Mouse (Mus musculus) cerebellum, adult 2 months (tissue): ENCODE measurements around the gene Agap1.

Experiments
- CTCF ChIP-seq: fragments of 200-500 bp; IDR thresholded peaks from 2 replicates; pipeline ENCODE4 v1.5.1; 2011; ENCODE audit warnings: low read depth, mild to moderate bottlenecking, control low read depth, low read length, moderate library complexity, borderline replicate concordance; ENCODE audit not compliant: insufficient read depth
- POLR2A ChIP-seq: fragments of 200-500 bp; IDR thresholded peaks from 2 replicates; pipeline ENCODE4 v1.6.1; 2011; ENCODE audit warnings: low read length, control low read depth, borderline replicate concordance; ENCODE audit not compliant: insufficient read depth

DNA sequence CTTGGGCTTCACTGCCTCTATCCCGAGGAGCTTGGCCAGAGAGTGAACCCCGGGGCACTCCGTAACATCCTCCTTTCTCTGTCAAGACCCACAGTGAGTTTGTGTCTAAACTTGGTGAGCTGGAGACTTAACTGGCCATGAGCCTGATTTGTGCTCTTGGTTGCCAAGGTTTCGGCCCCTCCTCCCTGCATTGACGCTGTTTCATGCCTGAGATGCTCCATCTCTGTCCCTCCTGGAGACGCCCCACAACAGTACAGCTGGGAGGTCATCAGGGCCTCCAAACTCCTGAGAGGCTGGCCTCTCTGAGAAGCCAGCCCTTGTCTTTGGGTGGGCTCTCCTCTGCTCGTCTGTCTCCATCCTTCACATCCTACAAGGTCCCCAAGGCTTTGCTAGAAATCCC, 437.7 kb downstream of the Agap1 start:
- TF ChIP-seq CTCF (no peak), POLR2A (no peak)
